Mouse (Mus musculus): Measurements from ENCODE around the gene Kifc5b.
"Not testable (repeated sequence)": the region's sequence is repeated elsewhere in the genome, so short reads cannot be mapped to it uniquely, and the experiment has no call there.

The Kifc5b gene

GRCm38 (mm10) chr17:26918343-26918742 lies 1.5 kb downstream of the Kifc5b start:
- DNase-seq (ENCODE audit: extremely low spot score, low spot score) = no peak

GRCm38 (mm10) chr17:26919516-26919915 lies 2.6 kb downstream of the Kifc5b start:
- DNase-seq (ENCODE audit: extremely low spot score, low spot score) = not testable (repeated sequence)

GRCm38 (mm10) chr17:26922368-26922767 lies 5.5 kb downstream of the Kifc5b start:
- DNase-seq (ENCODE audit: extremely low spot score, low spot score) = not testable (repeated sequence)

GRCm38 (mm10) chr17:26925414-26925813 lies 8.5 kb downstream of the Kifc5b start:
- not testable (repeated sequence) for DNase-seq (ENCODE audit: extremely low spot score, low spot score)

DNA sequence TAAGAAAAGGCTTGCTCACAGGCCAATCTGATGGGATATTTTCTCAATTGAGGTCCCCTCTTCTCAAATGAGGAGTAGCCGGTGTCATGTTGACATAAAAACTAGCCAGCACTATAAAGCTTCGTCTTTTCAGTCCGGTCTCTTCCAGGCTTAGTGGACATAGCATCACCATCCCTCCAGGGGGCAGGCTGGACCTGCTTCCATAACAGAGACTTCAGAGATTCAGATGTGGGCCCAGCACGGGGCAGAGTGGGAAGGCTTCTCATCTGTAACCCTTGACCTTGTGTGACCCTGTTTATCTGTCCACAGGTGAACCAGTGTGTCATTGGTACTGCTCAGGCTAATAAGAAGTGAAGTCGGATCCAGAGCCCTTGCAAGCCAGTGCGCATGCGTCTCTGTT lies 14.9 kb downstream of the Kifc5b start:
- not testable (repeated sequence) for DNase-seq (ENCODE audit: extremely low spot score, low spot score)

- peak; percentile 95 for DNase-seq (ENCODE audit: extremely low spot score, low spot score)
These were observed 16.0 kb downstream of the Kifc5b start, which contains the start of gene Phf1 for GRCm38 (mm10) chr17:26932839-26933398. Gene Phf1, plus strand, starts transcription at chr17:26933052.

DNA sequence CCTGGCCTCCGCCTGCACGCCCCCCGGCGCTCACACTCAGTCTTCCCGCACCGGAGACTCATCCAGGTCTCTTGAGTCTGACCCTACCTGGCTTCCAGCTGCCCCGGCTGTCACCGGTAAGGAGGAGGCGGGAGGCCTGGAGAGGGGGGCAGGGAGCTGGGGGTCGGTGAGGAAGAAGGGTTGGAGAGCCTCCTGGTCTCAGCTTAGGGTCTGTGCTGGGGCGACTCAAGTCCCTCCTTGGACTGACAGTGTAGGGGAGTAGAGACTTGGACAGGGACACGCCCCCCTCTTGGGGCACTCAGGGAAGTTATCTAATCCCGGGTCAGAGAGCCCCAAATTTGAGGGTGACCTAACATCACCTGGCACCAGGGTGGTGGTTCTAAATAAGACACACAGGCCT lies 16.5 kb downstream of the Kifc5b start:
- no peak for DNase-seq (ENCODE audit: extremely low spot score, low spot score)

- no peak for DNase-seq (ENCODE audit: extremely low spot score, low spot score)
These were observed 17.3 kb downstream of the Kifc5b start for GRCm38 (mm10) chr17:26933885-26934827.

DNA sequence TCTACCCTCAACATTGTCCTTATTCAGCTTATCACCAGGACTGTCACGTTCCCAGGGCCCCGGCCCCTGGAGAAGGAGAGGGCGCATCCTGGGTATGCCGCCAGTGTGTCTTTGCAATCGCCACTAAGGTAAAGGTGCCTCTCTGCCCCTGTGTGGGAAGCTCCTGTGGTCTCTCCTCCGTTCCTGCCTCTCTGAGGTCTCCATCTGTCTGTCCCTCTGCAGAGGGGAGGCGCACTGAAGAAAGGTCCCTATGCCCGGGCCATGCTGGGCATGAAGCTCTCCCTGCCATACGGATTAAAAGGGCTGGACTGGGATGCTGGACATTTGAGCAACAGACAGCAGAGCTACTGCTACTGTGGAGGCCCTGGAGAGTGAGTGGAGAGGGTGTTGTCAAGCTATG lies 18.1 kb downstream of the Kifc5b start:
- no peak for DNase-seq (ENCODE audit: extremely low spot score, low spot score)

GRCm38 (mm10) chr17:26936453-26936852 lies 19.6 kb downstream of the Kifc5b start:
- no peak for DNase-seq (ENCODE audit: extremely low spot score, low spot score)

GRCm38 (mm10) chr17:26936921-26937695 lies 20.2 kb downstream of the Kifc5b start:
- no peak for DNase-seq (ENCODE audit: extremely low spot score, low spot score)

DNA sequence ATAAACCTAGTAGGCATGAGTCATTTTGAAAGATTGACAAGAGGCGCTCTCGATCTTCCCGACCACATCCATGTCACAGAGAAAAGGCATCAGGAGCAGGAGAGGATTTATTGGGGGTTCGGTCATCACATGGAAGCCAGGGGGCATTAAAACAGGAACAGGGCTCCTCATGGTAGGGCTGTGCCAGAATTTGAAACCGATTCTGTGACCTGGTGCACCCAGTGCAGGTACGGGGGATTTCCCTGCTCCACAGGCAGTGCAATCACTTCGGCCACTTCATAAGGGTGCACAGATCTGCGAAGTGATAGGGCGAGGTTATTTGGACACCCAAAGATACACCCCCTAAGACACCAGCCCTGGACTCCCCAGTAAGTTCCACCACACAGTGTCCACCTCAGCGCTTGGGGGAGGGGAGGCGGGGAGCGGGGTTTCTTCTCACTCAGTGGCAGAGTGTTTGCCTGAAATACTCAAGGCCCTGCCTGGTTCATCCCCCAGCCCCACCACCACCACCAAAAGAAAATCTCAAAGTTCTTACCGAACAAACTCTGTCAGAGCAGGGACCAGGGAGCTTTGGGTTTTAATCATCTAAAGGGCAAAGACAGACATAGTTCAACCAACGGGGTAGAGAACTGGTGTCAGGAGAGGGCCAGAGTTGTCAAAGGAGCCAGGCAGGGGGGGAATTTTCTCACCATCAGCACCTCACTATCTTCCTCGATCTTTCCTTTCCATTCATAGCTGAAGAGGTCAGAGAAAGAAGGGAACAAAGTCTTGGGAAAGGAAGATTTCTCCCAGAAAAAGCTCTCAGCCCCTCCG lies 21.2 kb downstream of the Kifc5b start:
- no peak for DNase-seq (ENCODE audit: extremely low spot score, low spot score)

DNA sequence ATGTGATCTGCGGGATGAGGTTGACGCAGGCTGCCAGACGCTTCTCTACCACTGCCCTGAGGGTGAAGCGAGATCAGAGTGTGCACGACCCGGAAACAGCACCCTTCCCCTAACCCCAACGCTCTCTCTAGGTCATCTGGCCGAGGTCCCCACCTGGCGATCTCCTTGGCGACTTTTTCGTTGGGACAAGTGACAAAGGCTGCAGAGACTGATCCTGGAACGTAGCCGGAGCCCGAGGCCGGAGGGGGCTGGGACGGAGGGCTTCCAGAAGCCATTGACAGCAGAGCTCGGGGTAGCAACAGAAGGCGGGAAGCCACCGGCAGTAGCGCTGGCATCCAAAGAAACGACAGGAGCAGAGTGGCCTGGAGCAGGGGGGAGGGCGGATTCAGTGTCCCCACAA lies 21.8 kb downstream of the Kifc5b start:
- peak; percentile 48 for DNase-seq (ENCODE audit: extremely low spot score, low spot score)

DNA sequence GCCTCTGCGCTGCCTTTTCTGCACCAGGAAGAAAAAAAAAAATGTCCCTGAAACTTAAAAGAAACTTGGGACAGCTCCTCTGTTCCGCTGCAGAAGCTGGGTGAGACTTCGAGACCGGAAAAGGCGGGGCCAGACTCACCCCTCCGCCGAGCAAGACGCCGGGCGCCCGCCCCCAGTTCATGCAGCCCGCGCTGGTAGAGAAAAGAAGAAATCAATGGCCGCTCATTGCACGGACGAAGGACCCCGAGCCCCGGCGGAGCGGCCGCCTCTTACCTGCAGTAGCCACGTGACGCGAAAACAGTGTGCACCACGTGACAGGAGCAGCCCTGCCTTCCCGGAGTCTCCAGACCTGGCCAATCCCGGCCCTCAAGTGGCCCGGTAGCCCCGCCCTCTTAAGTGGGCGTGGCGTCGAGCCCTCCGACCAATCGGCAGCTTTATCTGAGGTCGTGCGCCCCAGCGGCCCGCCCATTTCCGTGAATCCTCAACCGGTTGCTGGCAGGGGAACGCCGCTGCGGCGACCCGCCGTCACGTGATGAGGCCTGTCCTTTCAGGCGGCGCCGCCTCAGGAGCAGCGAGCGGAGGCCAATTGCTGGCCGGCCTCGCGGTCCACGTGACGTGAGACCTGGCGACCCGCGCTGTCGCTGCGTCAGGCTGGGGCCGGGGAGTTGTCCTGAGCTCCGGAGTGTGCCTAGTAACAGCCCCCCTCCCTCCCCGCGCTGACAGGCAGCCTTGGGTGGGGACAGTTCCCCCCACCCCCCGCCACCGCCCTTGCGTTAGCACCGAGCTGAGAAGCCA lies 22.5 kb downstream of the Kifc5b start, which contains the start of gene Cuta:
TSS of gene Cuta (minus strand) at position 392 of the 795 bp plus-strand sequence.
- peak; percentile 99 for DNase-seq (ENCODE audit: extremely low spot score, low spot score)

DNA sequence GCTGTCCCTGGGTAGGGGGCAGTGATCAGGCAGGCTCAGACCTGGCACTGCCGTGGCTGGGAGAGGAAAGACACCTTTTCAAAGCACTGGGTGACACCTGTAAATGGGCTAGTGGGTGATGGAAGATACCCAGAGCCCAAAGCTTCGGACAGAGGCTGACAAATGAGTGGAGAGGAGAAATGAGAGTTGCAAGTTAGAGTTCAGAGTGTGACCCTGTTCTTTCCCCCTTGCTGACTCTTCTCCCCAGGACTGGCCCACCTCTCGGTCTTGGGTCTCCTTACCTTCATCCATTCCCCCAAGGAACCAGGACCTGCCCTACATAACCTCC lies 23.0 kb downstream of the Kifc5b start:
- DNase-seq (ENCODE audit: extremely low spot score, low spot score) = no peak

GRCm38 (mm10) chr17:26941031-26941789 lies 24.3 kb downstream of the Kifc5b start, which contains the start of gene Syngap1:
Gene Syngap1, plus strand, starts transcription at chr17:26941253.
- peak; percentile 60 for DNase-seq (ENCODE audit: extremely low spot score, low spot score)

DNA sequence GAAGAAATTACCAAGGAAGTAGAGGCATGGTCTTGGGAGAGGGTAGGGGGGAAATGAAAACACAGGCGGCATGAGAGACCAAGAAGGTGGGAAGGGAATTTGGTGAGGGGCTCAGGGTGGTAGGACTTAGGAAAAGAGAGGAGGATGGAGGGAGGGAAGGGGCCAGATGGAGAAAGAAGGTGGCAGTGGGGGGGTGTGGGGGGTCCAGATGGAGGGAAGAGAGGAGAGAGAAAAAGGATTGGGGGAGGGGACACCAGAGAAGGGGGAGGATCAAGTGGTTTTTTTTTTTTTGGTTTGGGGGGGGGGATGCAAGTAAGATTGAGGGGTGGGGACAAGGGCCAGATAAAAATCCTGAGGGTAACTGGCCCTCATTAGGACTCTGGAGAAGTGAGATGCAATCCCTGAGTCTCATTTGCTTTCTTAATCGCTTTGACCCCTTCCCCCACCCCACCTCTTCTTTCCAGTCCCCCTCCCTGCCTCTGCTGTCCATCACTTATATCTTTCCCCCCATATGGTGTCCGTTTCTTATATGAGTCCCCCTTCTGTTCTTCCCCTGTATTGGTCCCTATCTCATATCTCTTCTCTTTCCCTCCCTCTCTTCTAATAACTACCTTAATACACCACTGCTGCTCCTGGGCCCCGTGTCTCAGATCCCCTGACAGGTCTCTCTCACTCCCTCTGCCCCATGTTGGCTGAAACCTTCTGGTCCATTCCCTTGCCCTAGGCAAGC lies 25.1 kb downstream of the Kifc5b start:
- DNase-seq (ENCODE audit: extremely low spot score, low spot score) = no peak

DNA sequence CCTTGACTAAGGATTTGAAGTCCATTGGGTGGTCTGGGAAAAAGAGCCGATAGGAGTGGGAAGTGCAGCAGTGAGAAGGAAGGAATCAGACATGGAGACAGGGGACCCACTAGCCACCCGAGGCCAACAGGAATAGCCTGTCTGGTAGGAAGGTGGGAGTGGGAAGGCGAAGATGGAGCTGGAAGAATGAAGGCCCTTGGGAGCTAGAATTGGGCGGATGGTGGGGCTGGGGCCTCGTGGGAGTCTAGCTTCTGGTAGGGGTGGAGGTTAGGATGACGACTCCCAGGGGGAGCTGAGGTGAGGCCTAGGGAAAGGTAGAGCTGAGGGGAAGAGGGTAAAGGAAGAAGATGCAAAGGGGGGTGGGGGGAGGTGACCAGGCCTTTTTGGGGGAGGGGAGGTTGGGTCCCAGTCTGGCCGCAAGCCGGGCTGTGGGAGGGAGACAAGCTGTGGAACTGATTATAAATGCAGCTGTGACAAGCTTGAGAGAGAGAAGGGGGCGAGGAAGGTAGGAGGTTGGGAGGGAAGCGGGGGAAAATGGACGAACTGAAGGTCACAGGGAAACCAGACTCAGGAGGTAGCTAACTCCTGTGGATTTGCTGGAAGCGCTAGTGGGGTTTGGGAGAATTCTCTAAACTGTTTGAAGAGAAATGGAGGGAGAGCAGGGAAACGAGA lies 29.1 kb downstream of the Kifc5b start:
- peak; percentile 43 for DNase-seq (ENCODE audit: extremely low spot score, low spot score)

Measured in neural tube, embryonic 10.5 days (tissue).